Mouse (Mus musculus) left cerebral cortex, adult 11 months (tissue): ENCODE data around the gene Skap1.
A peak's percentile ranks its signal among the peaks of the same experiment; 100 is the strongest.

Experiments used
- DNase-seq: peaks from one replicate; pipeline ENCODE4 v3.0.0; 2022; ENCODE audit warnings: low spot score

Skap1 gene

DNA sequence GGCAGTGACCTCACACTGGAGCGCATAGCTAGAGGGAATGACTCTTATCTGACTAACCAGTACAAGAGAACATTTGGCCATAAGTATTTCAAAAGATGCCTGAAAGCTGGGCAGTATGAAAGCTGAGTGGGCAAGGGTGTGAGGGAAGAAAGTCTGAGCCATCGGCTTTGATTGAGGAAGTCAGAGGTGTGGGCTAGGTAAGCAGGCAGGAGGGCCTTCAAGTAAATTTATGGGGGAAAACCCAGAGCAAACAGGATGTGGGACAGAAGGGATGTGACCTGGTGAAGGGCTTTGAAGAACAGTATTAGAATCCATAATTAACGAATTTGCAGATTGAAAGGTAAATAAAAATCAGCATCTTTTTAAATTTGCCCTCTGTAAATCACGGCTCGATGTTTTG, 95.8 kb downstream of the Skap1 start:
- no peak for DNase-seq

GRCm38 (mm10) chr11:96564088-96564487, 99.7 kb downstream of the Skap1 start:
- no peak for DNase-seq

DNA sequence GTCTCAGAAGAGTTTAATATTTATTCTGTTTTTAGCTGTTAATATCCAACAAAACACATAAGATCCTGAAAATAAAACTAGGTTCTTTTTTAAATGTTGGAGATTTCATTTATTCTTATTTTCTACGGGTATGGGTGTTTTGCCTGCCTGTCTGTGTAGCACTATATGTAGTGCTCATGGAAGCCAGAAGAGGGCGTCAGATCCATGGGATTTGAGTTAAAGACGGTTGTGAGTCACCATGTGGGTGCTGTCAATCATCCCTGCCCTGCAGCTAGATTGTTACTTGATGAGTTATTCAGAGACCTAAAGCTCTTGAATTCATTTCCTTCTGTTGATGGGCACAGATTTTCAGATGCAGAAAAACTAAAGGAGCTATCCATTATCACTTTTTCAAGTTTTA, 108.1 kb downstream of the Skap1 start:
- DNase-seq: no peak

DNA sequence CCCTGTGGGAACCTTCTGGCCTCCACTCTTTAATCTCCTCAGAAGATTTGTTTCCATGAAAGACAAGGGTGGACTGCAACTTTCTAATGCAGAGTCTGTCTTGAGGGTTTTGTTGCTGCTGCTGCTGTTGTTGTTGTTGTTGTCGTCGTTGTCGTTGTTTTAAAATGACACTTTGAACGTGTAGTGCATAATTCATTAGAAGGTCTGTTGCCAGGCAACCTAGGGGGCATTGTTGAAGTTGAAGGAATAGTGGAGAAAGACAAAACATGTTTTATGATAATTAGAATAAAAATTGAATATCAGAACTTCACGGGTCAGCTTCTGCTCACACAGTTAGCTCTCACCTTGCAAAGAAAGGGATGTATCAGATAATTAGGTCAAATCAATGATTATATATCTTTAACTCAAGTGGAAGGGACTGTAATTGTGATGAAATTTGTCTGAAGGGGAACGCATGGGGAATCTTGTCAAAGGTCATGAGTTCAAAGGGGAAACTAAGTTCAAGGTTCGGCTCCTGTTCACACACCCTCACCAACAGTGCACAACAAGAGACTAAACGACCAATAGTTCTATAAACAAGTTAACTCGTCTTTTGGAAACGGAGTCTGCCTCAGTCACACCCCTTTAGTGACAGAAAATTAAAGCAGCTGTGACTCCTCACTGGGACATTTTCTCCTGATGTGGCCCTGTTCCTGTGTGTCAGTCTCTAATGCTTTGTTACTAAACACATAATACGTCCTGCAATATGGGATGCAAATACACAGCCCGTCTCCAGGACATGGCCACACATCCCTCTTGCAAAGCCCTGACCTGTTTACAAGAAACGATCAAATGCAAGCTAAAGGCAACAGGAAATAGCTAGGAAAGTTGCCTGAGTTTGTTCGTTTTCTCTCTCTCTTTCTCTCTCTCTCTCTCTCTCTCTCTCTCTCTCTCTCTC, 112.4 kb downstream of the Skap1 start:
- DNase-seq: no peak

DNA sequence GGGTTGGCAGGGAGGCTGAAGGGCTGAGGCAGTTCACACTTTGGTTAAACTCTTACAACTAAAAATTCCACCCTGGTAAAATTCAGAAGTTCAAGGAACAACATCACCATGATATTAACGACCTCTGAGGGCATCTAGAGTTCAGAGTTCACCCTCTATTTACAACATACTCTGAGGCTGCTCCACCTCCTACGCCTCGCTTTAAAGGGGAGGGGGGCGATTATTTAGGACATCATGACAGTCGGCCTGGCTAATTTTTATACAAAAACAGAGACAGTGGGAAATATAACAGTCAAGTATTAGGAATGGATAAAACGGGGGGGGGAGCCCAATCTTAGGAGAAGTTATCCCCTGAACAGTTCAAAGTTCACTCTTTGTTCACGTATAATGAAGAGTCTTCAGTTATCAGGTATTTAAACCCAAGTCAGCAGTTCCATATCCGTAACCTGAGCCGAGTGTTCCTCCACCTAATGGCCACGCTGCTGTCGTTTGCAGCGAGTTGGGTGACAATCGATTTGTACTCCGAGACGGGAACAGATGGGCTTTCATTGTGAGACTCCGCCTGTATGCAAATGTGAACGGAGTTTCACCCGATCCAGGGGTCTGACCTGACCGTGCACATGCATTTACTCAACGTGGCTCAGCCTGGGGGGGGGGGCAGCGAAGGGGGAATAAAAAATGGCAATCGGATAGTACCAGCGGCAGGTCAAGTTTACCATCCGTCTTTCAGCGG, 114.3 kb downstream of the Skap1 start:
- DNase-seq: no peak

- no peak for DNase-seq
Measured at GRCm38 (mm10) chr11:96581604-96582384, 117.4 kb downstream of the Skap1 start.

DNA sequence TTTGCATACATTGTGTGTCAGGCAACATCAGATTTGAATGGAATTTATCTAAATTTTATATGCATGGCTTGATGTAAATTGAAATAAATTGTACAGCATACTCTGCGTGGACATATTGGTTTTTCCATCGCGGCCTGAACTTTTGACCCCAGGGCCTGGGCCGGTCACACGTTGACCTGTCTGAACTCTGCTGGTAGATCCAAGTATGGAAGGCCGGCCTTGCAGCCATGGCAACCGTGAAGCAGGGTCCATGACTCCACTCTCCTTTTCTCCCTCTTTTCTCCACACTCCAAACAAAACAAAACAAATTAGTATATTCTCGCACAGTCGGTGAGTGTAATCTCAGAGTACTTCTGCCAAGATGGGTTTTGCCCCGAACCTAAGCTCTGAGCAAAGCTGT, 118.2 kb downstream of the Skap1 start:
- DNase-seq: no peak

GRCm38 (mm10) chr11:96589828-96590227, 125.4 kb downstream of the Skap1 start:
- no peak for DNase-seq

GRCm38 (mm10) chr11:96595890-96596289, 131.5 kb downstream of the Skap1 start:
- no peak for DNase-seq

- no peak for DNase-seq
Measured at GRCm38 (mm10) chr11:96596301-96596700, 131.9 kb downstream of the Skap1 start.

GRCm38 (mm10) chr11:96602806-96603205, 138.4 kb downstream of the Skap1 start:
- no peak for DNase-seq

GRCm38 (mm10) chr11:96604306-96604705, 139.9 kb downstream of the Skap1 start:
- DNase-seq: no peak

- DNase-seq: no peak
Measured at GRCm38 (mm10) chr11:96604751-96605450, 140.5 kb downstream of the Skap1 start.

GRCm38 (mm10) chr11:96605516-96605915, 141.1 kb downstream of the Skap1 start:
- no peak for DNase-seq

GRCm38 (mm10) chr11:96612596-96612995, 148.2 kb downstream of the Skap1 start:
- DNase-seq: no peak

- no peak for DNase-seq
Measured at GRCm38 (mm10) chr11:96616792-96617191, 152.4 kb downstream of the Skap1 start.

- no peak for DNase-seq
Measured at GRCm38 (mm10) chr11:96618789-96619445, 154.5 kb downstream of the Skap1 start.

GRCm38 (mm10) chr11:96619576-96619975, 155.2 kb downstream of the Skap1 start:
- DNase-seq: no peak

GRCm38 (mm10) chr11:96620006-96620405, 155.6 kb downstream of the Skap1 start:
- no peak for DNase-seq

GRCm38 (mm10) chr11:96620660-96621059, 156.3 kb downstream of the Skap1 start:
- no peak for DNase-seq

DNA sequence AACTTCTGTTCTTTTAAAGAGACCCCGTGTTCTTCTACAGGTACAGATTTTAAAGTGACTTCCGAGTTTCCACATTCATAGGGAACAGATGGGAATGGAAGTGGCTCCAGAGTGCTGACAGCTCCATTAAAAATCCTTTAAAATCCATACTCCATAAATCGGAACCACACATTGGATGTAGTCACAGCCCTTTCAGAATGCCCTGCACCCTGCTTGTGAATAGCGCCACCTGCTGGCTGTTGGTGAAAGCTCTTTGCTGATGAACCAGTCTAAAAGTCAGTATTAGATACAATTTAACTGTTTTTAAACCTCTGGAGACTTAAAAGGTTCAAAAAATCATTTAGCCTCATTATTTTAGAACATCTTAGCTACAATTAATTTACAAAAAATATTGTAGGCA, 156.8 kb downstream of the Skap1 start:
- peak; percentile 29 for DNase-seq
